ENCODE assay signal across 8 mouse cellular contexts in the genomic region with DNA sequence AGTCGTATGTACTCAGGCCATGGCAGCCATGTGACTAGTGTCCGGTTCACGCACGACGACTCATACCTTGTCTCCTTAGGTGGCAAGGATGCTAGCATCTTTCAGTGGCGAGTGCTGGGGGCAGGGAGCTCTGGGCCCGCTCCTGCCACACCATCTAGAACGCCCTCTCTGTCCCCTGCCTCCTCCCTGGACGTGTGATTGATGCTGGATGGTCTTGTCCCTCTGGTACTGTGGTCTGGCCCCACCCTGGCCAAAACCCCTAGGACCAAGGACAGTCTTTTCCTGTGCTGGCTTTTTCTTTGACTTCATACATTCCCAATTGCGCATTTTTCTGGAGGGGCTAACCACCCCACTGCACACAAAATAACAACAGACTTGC. TPM values are rescaled to one million over a fixed set of nuclear protein-coding genes. Genes with fewer than 3 reads are reported as not detected.
DNase-seq lines count a peak whose midpoint lies in the region; ATAC-seq lines count a peak whose summit lies in the region.

No protein-coding gene starts in this region.

- H3K27ac ChIP-seq in lung, embryonic 15.5 days = peak overlapping the region; percentile 97
- peak overlapping the region; percentile 99 for H3K27ac ChIP-seq in embryonic facial prominence, embryonic 15.5 days (replicated peaks)
- peak overlapping the region; percentile 98 for H3K27ac ChIP-seq in intestine, embryonic 14.5 days (ENCODE audit: low read depth)
- peak overlapping the region; percentile 95 for H3K27ac ChIP-seq in neural tube, embryonic 13.5 days (replicated peaks)

- H3K4me2 ChIP-seq in lung, embryonic 15.5 days = peak overlapping the region; percentile 69
- peak overlapping the region; percentile 61 for H3K4me2 ChIP-seq in embryonic facial prominence, embryonic 15.5 days (replicated peaks)
- H3K4me2 ChIP-seq in intestine, embryonic 14.5 days (ENCODE audit: low read length) = peak overlapping the region; percentile 75
- H3K4me2 ChIP-seq in neural tube, embryonic 13.5 days = peak overlapping the region; percentile 77

- ATAC-seq in lung, embryonic 15.5 days (ENCODE audit: borderline replicate concordance, extremely low read depth, low FRiP score, low TSS enrichment) = peak; percentile 16; the same call in 1 of the 2 replicates
- 0 out of 2 replicates have a peak, but pooled peaks have one; percentile 2 for ATAC-seq in embryonic facial prominence, embryonic 15.5 days (ENCODE audit: insufficient number of reproducible peaks, low FRiP score, low TSS enrichment, low read depth)
- peak; percentile 9 for ATAC-seq in intestine, embryonic 14.5 days (replicated peaks; ENCODE audit: low FRiP score, low TSS enrichment, low read depth)
- ATAC-seq in neural tube, embryonic 13.5 days (ENCODE audit: low read depth) = peak; percentile 25

- no peaks in the 10 kb centered on the region for H3K9me3 ChIP-seq in lung, embryonic 15.5 days
- H3K9me3 ChIP-seq in embryonic facial prominence, embryonic 15.5 days (replicated peaks) = no peaks in the 10 kb centered on the region
- H3K9me3 ChIP-seq in intestine, embryonic 14.5 days (ENCODE audit: control insufficient read depth, low read length) = no peaks in the 10 kb centered on the region
- no peaks in the 10 kb centered on the region for H3K9me3 ChIP-seq in neural tube, embryonic 13.5 days

- no peak for DNase-seq in lung, postnatal 25 days (ENCODE audit: low spot score)
- no peak for DNase-seq in intestine, embryonic 14.5 days (ENCODE audit: low spot score)
- DNase-seq in gastrocnemius, postnatal 14 days = no peak
- DNase-seq in adipocyte (ENCODE audit: low spot score) (no peak), MN1 (ENCODE audit: low spot score) (no peak)

- peak overlapping the region; percentile 70 for H3K4me3 ChIP-seq in lung, embryonic 15.5 days
- H3K4me3 ChIP-seq in embryonic facial prominence, embryonic 15.5 days (replicated peaks) = peak overlapping the region; percentile 68
- peak overlapping the region; percentile 98 for H3K4me3 ChIP-seq in intestine, embryonic 14.5 days (ENCODE audit: low read depth, low read length)
- H3K4me3 ChIP-seq in neural tube, embryonic 13.5 days = peak overlapping the region; percentile 96

- H3K36me3 ChIP-seq in lung, embryonic 15.5 days = peaks cover 38% of the 10 kb centered on the region
- H3K36me3 ChIP-seq in embryonic facial prominence, embryonic 15.5 days = peaks cover 50% of the 10 kb centered on the region
- H3K36me3 ChIP-seq in intestine, embryonic 14.5 days (ENCODE audit: control insufficient read depth, insufficient read depth, low read length) = peaks cover 48% of the 10 kb centered on the region
- H3K36me3 ChIP-seq in neural tube, embryonic 13.5 days = peaks cover 31% of the 10 kb centered on the region

- H3K4me1 ChIP-seq in lung, embryonic 15.5 days = peaks cover 32% of the 10 kb centered on the region
- peaks cover 40% of the 10 kb centered on the region for H3K4me1 ChIP-seq in embryonic facial prominence, embryonic 15.5 days
- peaks cover 26% of the 10 kb centered on the region for H3K4me1 ChIP-seq in intestine, embryonic 14.5 days (replicated peaks; ENCODE audit: control insufficient read depth, insufficient read depth, low read length)
- H3K4me1 ChIP-seq in neural tube, embryonic 13.5 days (replicated peaks) = peaks cover 44% of the 10 kb centered on the region

- H3K9ac ChIP-seq in lung, embryonic 15.5 days = peak overlapping the region; percentile 97
- peak overlapping the region; percentile 21; the same call in 1 of the 2 replicates for H3K9ac ChIP-seq in embryonic facial prominence, embryonic 15.5 days
- H3K9ac ChIP-seq in intestine, embryonic 14.5 days (ENCODE audit: low read length) = peak overlapping the region; percentile 99
- peak overlapping the region; percentile 100 for H3K9ac ChIP-seq in neural tube, embryonic 13.5 days

- WGBS in lung, embryonic 15.5 days = 31% methylated on average over 10 of the region's 10 CpGs
- 36% methylated on average over 10 of the region's 10 CpGs for WGBS in embryonic facial prominence, embryonic 15.5 days
- WGBS in intestine, embryonic 14.5 days = 30% methylated on average over 10 of the region's 10 CpGs
- WGBS in neural tube, embryonic 13.5 days = 22% methylated on average over 10 of the region's 10 CpGs

- intact Hi-C loops in gastrocnemius, postnatal 14 days (cut with DNase I; ENCODE audit: low total_unique reads) = no loop called here

- H3K27me3 ChIP-seq in lung, embryonic 15.5 days = no peaks in the 10 kb centered on the region
- no peaks in the 10 kb centered on the region for H3K27me3 ChIP-seq in embryonic facial prominence, embryonic 15.5 days
- H3K27me3 ChIP-seq in intestine, embryonic 14.5 days (replicated peaks; ENCODE audit: control insufficient read depth, insufficient read depth, low read length) = no peaks in the 10 kb centered on the region
- H3K27me3 ChIP-seq in neural tube, embryonic 13.5 days = no peaks in the 10 kb centered on the region

RNA-seq across cellular contexts. Expression of a gene that starts 0.6 kb away (rescaled TPM):
- polyA plus RNA-seq in lung, embryonic 15.5 days (2015; fragmentation: Nextera tagmentation; extraction: Ambion mirVana) = 165 and 173 TPM in 2 replicates
- 155 and 156 TPM in 2 replicates for polyA plus RNA-seq in embryonic facial prominence, embryonic 15.5 days (2015; fragmentation: Nextera tagmentation; extraction: Ambion mirVana)
- polyA plus RNA-seq in intestine, embryonic 14.5 days (2014; fragmentation: Nextera tagmentation; extraction: Ambion mirVana) = 40.3 and 40.7 TPM in 2 replicates
- polyA plus RNA-seq in neural tube, embryonic 13.5 days (2015; fragmentation: Nextera tagmentation; extraction: Ambion mirVana) = 126 and 141 TPM in 2 replicates
- 10 to 100 TPM; 27.4 to 27.9 TPM for total RNA-seq in gastrocnemius, postnatal 14 days (2021)

RNA-seq across cellular contexts. Expression of a gene that starts 11.8 kb away (rescaled TPM):
- polyA plus RNA-seq in lung, embryonic 15.5 days (2015; fragmentation: Nextera tagmentation; extraction: Ambion mirVana) = 30.8 and 35.6 TPM in 2 replicates
- 41.3 and 43.1 TPM in 2 replicates for polyA plus RNA-seq in embryonic facial prominence, embryonic 15.5 days (2015; fragmentation: Nextera tagmentation; extraction: Ambion mirVana)
- polyA plus RNA-seq in intestine, embryonic 14.5 days (2014; fragmentation: Nextera tagmentation; extraction: Ambion mirVana) = 16.8 and 18.4 TPM in 2 replicates
- polyA plus RNA-seq in neural tube, embryonic 13.5 days (2015; fragmentation: Nextera tagmentation; extraction: Ambion mirVana) = 11.8 and 12.2 TPM in 2 replicates
- total RNA-seq in gastrocnemius, postnatal 14 days (2021) = 1 to 10 TPM; 8.6 to 8.9 TPM

RNA-seq across cellular contexts. Expression of a gene that starts 12.0 kb away (rescaled TPM):
- 2.7 and 2.8 TPM in 2 replicates for polyA plus RNA-seq in lung, embryonic 15.5 days (2015; fragmentation: Nextera tagmentation; extraction: Ambion mirVana)
- polyA plus RNA-seq in embryonic facial prominence, embryonic 15.5 days (2015; fragmentation: Nextera tagmentation; extraction: Ambion mirVana) = 4.2 and 4.5 TPM in 2 replicates
- 1.1 and 1.8 TPM in 2 replicates for polyA plus RNA-seq in intestine, embryonic 14.5 days (2014; fragmentation: Nextera tagmentation; extraction: Ambion mirVana)
- 1.6 and 2.8 TPM in 2 replicates for polyA plus RNA-seq in neural tube, embryonic 13.5 days (2015; fragmentation: Nextera tagmentation; extraction: Ambion mirVana)
- 1 to 10 TPM; 4.9 to 6.0 TPM for total RNA-seq in gastrocnemius, postnatal 14 days (2021)

RNA-seq across cellular contexts. Expression of a gene that starts 12.5 kb away (rescaled TPM):
- 28.4 and 29.7 TPM in 2 replicates for polyA plus RNA-seq in lung, embryonic 15.5 days (2015; fragmentation: Nextera tagmentation; extraction: Ambion mirVana)
- 31.0 and 32.8 TPM in 2 replicates for polyA plus RNA-seq in embryonic facial prominence, embryonic 15.5 days (2015; fragmentation: Nextera tagmentation; extraction: Ambion mirVana)
- polyA plus RNA-seq in intestine, embryonic 14.5 days (2014; fragmentation: Nextera tagmentation; extraction: Ambion mirVana) = 33.3 and 33.5 TPM in 2 replicates
- 29.2 and 30.1 TPM in 2 replicates for polyA plus RNA-seq in neural tube, embryonic 13.5 days (2015; fragmentation: Nextera tagmentation; extraction: Ambion mirVana)
- total RNA-seq in gastrocnemius, postnatal 14 days (2021) = 1 to 10 TPM; 8.2 to 8.4 TPM

RNA-seq across cellular contexts. Expression of a gene that starts 21.0 kb away (rescaled TPM):
- 43.1 and 46.1 TPM in 2 replicates for polyA plus RNA-seq in lung, embryonic 15.5 days (2015; fragmentation: Nextera tagmentation; extraction: Ambion mirVana)
- 51.5 and 53.3 TPM in 2 replicates for polyA plus RNA-seq in embryonic facial prominence, embryonic 15.5 days (2015; fragmentation: Nextera tagmentation; extraction: Ambion mirVana)
- 35.7 and 36.9 TPM in 2 replicates for polyA plus RNA-seq in intestine, embryonic 14.5 days (2014; fragmentation: Nextera tagmentation; extraction: Ambion mirVana)
- 86.9 and 88.7 TPM in 2 replicates for polyA plus RNA-seq in neural tube, embryonic 13.5 days (2015; fragmentation: Nextera tagmentation; extraction: Ambion mirVana)
- total RNA-seq in gastrocnemius, postnatal 14 days (2021) = 10 to 100 TPM; 21.4 to 24.2 TPM

Comparison
In these comparisons a context has a peak if more than half of its experiments do, and no peak if none do; other contexts are left out.
1. H3K9ac ChIP-seq: peak in every context shown above with its lines; median percentile 100 in neural tube, embryonic 13.5 days; 99 in intestine, embryonic 14.5 days; 97 in lung, embryonic 15.5 days; 21 in embryonic facial prominence, embryonic 15.5 days.